Mouse (Mus musculus): ENCODE results near the gene Syce3. TPM values are rescaled to one million over a fixed set of nuclear protein-coding genes. Genes with fewer than 3 reads are reported as not detected.

Syce3 gene
- polyA plus RNA-seq, 1 experiment from 2014 or later: not detected

- no peaks in the 10 kb centered on the region for H3K27me3 ChIP-seq
- ATAC-seq: no peak
- ChIA-PET POLR2A (no interaction called here), CTCF (no interaction called here)
- TF ChIP-seq CTCF (IDR thresholded peaks at IDR 0.05): no peak
- DNase-seq (ENCODE audit: low read depth, low spot score): no peak
- in situ Hi-C loops (cut with MboI; ENCODE audit: low pct_unique_long_range_greater_than_20kb): no loop called here
Measured at GRCm38 (mm10) chr15:89424621-89425020, 14.3 kb upstream of the Syce3 start.

- ChIA-PET POLR2A (no interaction called here), CTCF (no interaction called here)
- ATAC-seq: no peak
- TF ChIP-seq CTCF (IDR thresholded peaks at IDR 0.05): no peak
- in situ Hi-C loops (cut with MboI; ENCODE audit: low pct_unique_long_range_greater_than_20kb): no loop called here
- no peak for DNase-seq (ENCODE audit: low read depth, low spot score)
- H3K27me3 ChIP-seq: no peaks in the 10 kb centered on the region
Measured at GRCm38 (mm10) chr15:89421938-89422337, 11.6 kb upstream of the Syce3 start.

GRCm38 (mm10) chr15:89415282-89415681 is 5.0 kb upstream of the Syce3 start:
- ATAC-seq (no peak), DNase-seq (ENCODE audit: low read depth, low spot score) (no peak)
- in situ Hi-C loops (cut with MboI; ENCODE audit: low pct_unique_long_range_greater_than_20kb): no loop called here
- ChIA-PET POLR2A (no interaction called here), CTCF (interaction anchor here (0.8 to 2.0 kb wide), 2 partner anchors 18 to 23 kb away, joined by 3 to 6 read pairs; no protein-coding TSS in a partner anchor)
- no peak for TF ChIP-seq CTCF (IDR thresholded peaks at IDR 0.05)
- H3K27me3 ChIP-seq: no peaks in the 10 kb centered on the region

GRCm38 (mm10) chr15:89406691-89407090 is 3.6 kb downstream of the Syce3 start:
- ChIA-PET CTCF (no interaction called here), POLR2A (no interaction called here)
- ATAC-seq: no peak
- no peak for DNase-seq (ENCODE audit: low read depth, low spot score)
- TF ChIP-seq CTCF (IDR thresholded peaks at IDR 0.05): no peak
- in situ Hi-C loops (cut with MboI; ENCODE audit: low pct_unique_long_range_greater_than_20kb): no loop called here
- H3K27me3 ChIP-seq: peaks cover 12% of the 10 kb centered on the region

GRCm38 (mm10) chr15:89404831-89405623 is 5.3 kb downstream of the Syce3 start:
- CTCF ChIA-PET: no interaction called here

GRCm38 (mm10) chr15:89402471-89402870 is 7.8 kb downstream of the Syce3 start:
- in situ Hi-C loops (cut with MboI; ENCODE audit: low pct_unique_long_range_greater_than_20kb): no loop called here
- POLR2A ChIA-PET: no interaction called here
- ATAC-seq (no peak), DNase-seq (ENCODE audit: low read depth, low spot score) (no peak)
- H3K27me3 ChIP-seq: peaks cover 25% of the 10 kb centered on the region
- CTCF ChIA-PET: no interaction called here
- no peak for TF ChIP-seq CTCF (IDR thresholded peaks at IDR 0.05)

More at GRCm38 (mm10) chr15:89404831-89405623, 5.3 kb downstream of the Syce3 start:
- in situ Hi-C loops (cut with MboI; ENCODE audit: low pct_unique_long_range_greater_than_20kb): no loop called here
- POLR2A ChIA-PET: no interaction called here
- no peak for TF ChIP-seq CTCF (IDR thresholded peaks at IDR 0.05)
- H3K27me3 ChIP-seq: peaks cover 20% of the 10 kb centered on the region
- DNase-seq (ENCODE audit: low read depth, low spot score) (no peak), ATAC-seq (no peak)

GRCm38 (mm10) chr15:89399716-89400115 is 10.6 kb downstream of the Syce3 start:
- ChIA-PET CTCF (interaction anchor here (1.2 kb wide), 1 partner anchor 20 kb away, joined by 3 read pairs; no protein-coding TSS in a partner anchor), POLR2A (interaction anchor here (1.0 kb wide), 1 partner anchor 9 kb away, joined by 3 read pairs; no protein-coding TSS in a partner anchor)
- H3K27me3 ChIP-seq: peaks cover 40% of the 10 kb centered on the region
- no peak for TF ChIP-seq CTCF (IDR thresholded peaks at IDR 0.05)
- no peak for DNase-seq (ENCODE audit: low read depth, low spot score)
- ATAC-seq: no peak
- in situ Hi-C loops (cut with MboI; ENCODE audit: low pct_unique_long_range_greater_than_20kb): no loop called here

GRCm38 (mm10) chr15:89398146-89398545 is 12.2 kb downstream of the Syce3 start:
- ChIA-PET CTCF (interaction anchor here (1.8 kb wide), 1 partner anchor 16 kb away, joined by 6 read pairs; no protein-coding TSS in a partner anchor), POLR2A (no interaction called here)
- in situ Hi-C loops (cut with MboI; ENCODE audit: low pct_unique_long_range_greater_than_20kb): no loop called here
- ATAC-seq (no peak), DNase-seq (ENCODE audit: low read depth, low spot score) (no peak)
- TF ChIP-seq CTCF (IDR thresholded peaks at IDR 0.05): no peak
- peaks cover 43% of the 10 kb centered on the region for H3K27me3 ChIP-seq

GRCm38 (mm10) chr15:89396883-89397282 is 13.4 kb downstream of the Syce3 start:
- ChIA-PET CTCF (interaction anchor here (1.8 kb wide), 1 partner anchor 17 kb away, joined by 6 read pairs; no protein-coding TSS in a partner anchor), POLR2A (no interaction called here)
- TF ChIP-seq CTCF (IDR thresholded peaks at IDR 0.05): no peak
- H3K27me3 ChIP-seq: peaks cover 43% of the 10 kb centered on the region
- DNase-seq (ENCODE audit: low read depth, low spot score) (no peak), ATAC-seq (no peak)
- in situ Hi-C loops (cut with MboI; ENCODE audit: low pct_unique_long_range_greater_than_20kb): no loop called here

GRCm38 (mm10) chr15:89390081-89390480 is 20.2 kb downstream of the Syce3 start:
- TF ChIP-seq CTCF (IDR thresholded peaks at IDR 0.05): no peak
- ATAC-seq (no peak), DNase-seq (ENCODE audit: low read depth, low spot score) (no peak)
- POLR2A ChIA-PET: no interaction called here
- H3K27me3 ChIP-seq: peaks cover 52% of the 10 kb centered on the region
- in situ Hi-C loops (cut with MboI; ENCODE audit: low pct_unique_long_range_greater_than_20kb): no loop called here
- CTCF ChIA-PET: interaction anchor here (1.0 kb wide), 2 partner anchors 40 to 61 kb away, joined by 3 read pairs; partner anchors contain the start of genes C730034F03Rik, Chkb and Gm44502

GRCm38 (mm10) chr15:89387127-89387526 is 23.2 kb downstream of the Syce3 start:
- TF ChIP-seq CTCF (IDR thresholded peaks at IDR 0.05): no peak
- ATAC-seq (no peak), DNase-seq (ENCODE audit: low read depth, low spot score) (no peak)
- ChIA-PET CTCF (no interaction called here), POLR2A (no interaction called here)
- peaks cover 56% of the 10 kb centered on the region for H3K27me3 ChIP-seq
- in situ Hi-C loops (cut with MboI; ENCODE audit: low pct_unique_long_range_greater_than_20kb): no loop called here
